Mouse (Mus musculus) adrenal gland (tissue): ENCODE measurements around the gene Ccin.

Source experiments
- intact Hi-C: fragments of 180-260 bp; cut with DNase I; formaldehyde crosslinking; loops from one replicate; pipeline ENCODE4 v1.15.1; 2025

Ccin gene

DNA sequence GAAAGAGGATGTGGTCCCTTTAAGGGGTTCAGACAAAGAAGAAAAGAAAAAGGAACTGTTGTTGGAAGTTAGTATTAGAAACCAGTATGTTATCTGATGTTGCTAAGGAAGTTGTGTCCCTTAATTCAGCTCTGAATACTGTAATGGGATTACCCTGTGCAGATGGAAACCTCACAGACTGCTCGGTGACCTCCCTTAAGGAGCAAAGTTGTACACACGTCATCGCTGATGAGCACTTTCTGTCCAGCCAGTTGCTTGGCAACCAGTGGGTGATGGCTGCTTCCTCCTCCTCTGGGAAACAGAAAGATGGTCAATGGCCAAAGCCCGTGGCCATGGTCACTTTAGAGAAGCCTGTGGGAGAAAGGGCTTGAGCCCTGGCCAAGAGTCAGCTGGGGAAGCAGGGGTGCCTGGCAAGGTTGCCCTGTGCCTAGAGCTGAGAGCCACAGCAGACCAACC lies 9.7 kb upstream of the Ccin start:
- intact Hi-C loops: no loop called here

- intact Hi-C loops: no loop called here
Measured at GRCm38 (mm10) chr4:43974914-43975616, 8.2 kb upstream of the Ccin start.

GRCm38 (mm10) chr4:43976223-43976740 lies 7.0 kb upstream of the Ccin start:
- intact Hi-C loops: no loop called here

- intact Hi-C loops: no loop called here
Measured at GRCm38 (mm10) chr4:43978521-43979443, 4.5 kb upstream of the Ccin start.

DNA sequence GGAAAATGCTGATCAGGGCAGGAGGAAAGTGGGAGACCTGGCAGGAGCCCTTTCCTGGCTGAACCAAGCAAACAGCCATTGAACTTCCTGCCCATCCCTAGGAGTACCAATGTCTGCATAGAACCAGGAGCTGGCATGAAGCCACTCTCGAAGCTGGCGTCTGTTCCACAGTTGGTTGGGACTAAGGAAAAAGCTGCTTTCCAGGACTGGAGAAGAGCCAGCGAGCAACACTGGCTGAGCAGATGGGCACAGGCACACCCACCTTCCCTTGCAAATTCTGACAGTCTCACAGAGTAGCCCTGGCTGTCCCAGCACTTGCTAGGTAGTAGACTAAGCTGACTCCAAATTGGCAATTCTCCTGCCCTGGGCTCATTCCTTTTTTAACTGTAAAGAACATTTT lies 3.5 kb upstream of the Ccin start:
- intact Hi-C loops: loop anchor here (5.0 kb wide), 1 partner anchor 72 kb away; no protein-coding TSS in a partner anchor

GRCm38 (mm10) chr4:43980236-43980635 lies 3.0 kb upstream of the Ccin start:
- intact Hi-C loops: loop anchor here (5.0 kb wide), 1 partner anchor 73 kb away; no protein-coding TSS in a partner anchor

DNA sequence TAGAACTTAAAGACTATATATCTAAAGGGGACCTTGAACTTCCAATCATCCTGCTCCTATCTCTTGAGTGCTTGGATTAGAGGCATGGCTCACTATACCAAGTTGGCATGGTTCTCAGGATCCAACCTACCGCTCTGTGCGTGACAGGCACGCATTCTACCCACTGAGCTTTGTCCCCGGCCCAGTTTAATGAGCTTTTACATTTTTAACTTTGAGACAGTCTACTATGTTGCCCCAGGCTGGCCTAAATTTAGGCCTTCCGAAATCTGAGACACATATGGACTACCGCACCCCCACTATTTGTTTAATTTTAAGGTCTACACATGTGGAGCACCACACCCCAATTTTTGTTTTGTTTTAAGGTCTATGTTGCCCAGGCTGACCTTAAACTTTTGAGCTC lies 2.4 kb upstream of the Ccin start:
- intact Hi-C loops: loop anchor here (5.0 kb wide), 1 partner anchor 74 kb away; no protein-coding TSS in a partner anchor

GRCm38 (mm10) chr4:43981251-43981650 lies 2.0 kb upstream of the Ccin start:
- intact Hi-C loops: loop anchor here (5.0 kb wide), 1 partner anchor 74 kb away; no protein-coding TSS in a partner anchor

- intact Hi-C loops: loop anchor here (1.0 to 5.0 kb wide), 2 partner anchors 57 to 75 kb away; no protein-coding TSS in a partner anchor
Measured at GRCm38 (mm10) chr4:43982053-43982732, 1.1 kb upstream of the Ccin start.

GRCm38 (mm10) chr4:43983756-43984155 lies 473 bp downstream of the Ccin start:
- intact Hi-C loops: loop anchor here (5.0 kb wide), 1 partner anchor 76 kb away; no protein-coding TSS in a partner anchor

DNA sequence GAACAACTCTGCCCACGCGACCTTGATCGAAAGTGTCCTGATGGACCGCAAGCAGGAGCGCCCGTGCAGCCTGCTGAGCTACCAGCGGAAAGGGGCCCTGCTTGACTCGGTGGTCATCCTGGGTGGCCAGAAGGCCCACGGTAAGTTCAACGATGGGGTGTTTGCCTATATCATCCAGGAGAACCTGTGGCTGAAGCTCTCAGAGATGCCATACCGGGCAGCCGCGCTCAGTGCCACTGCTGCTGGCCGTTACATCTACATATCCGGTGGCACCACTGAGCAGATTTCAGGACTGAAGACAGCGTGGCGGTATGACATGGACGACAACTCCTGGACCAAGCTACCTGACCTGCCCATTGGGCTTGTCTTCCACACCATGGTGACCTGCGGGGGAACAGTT lies 1.0 kb downstream of the Ccin start:
- intact Hi-C loops: loop anchor here (5.0 kb wide), 1 partner anchor 77 kb away; no protein-coding TSS in a partner anchor

DNA sequence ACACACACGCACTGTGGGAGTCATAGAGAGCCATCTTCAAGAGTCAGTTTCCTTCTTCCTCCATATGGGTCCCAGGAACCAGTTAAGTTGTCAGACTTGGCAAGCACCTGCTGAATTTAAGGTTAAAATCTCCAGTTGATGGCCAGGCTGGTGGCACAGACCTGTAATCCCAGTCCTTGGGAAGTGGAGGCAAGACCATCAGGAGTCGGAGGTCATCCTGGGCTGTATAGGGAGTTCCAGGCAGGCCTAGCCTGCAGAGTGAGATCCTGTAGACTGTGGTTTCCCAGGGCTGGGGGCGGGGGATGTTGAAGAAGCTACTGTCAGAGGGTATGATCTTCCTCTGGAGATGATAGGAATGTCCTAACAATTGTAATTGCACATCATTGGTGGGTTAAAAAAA lies 5.7 kb downstream of the Ccin start:
- intact Hi-C loops: no loop called here

DNA sequence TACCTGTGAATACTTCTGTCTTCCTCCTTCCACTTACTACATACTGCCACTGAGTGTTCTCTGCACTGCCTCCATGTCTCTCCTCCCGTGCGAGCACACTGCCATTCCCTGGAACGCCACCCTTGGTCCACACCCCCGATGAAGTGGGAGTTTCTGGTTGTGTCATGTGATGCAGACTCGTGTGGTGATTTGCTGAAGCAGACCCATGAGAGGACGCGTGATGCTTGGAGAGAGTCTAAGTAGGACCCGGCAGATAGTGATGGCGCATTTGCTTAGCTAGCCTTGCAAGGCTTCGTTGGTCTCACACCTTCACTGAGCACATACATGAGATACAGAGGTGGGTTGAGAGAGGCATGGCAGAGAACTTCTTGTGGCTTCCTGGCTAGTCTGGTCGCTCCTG lies 9.8 kb downstream of the Ccin start:
- intact Hi-C loops: no loop called here

DNA sequence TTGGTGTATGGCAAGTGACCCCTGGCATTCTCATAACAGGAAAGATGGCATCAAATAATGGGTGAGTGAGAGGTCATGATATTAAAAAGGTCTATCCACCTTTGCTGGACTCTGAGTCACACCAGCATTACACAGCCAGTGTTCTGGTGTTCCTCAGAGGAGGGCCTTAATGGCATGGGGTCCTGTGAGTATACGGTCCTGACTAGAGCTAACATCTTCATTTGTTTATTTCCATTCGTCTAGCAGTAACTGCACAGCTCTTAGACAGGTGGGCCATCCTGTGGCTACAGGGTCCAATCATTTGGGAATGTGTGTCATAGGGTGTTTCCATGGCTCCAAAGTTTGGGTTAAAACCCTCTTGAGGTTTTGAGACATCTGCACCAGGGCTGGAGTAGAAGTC lies 11.1 kb downstream of the Ccin start:
- intact Hi-C loops: no loop called here

DNA sequence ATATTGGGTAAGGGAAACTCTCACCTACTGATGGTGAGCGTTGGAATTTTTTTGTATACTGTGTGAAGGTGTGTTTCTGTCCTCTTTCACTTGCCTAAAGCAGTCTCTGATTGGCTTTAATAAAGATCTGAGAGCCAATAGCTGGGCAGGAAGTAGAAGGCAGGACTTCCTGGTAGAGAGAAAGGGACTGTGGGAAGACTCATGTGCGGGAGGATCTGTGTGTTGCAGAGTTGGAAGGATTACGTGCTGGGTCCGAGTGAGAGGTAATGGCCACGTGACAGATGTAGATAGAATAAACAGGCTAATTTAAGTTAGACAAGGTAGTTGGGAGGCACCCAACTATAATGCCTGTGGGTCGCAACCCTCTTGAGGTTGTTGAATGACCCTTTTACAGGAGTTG lies 20.3 kb downstream of the Ccin start:
- intact Hi-C loops: no loop called here

GRCm38 (mm10) chr4:44004126-44004525 lies 20.8 kb downstream of the Ccin start, which contains the start of gene Clta:
Clta (plus strand) TSS chr4:44004452.
- intact Hi-C loops: no loop called here

GRCm38 (mm10) chr4:44004623-44005409 lies 21.5 kb downstream of the Ccin start:
- intact Hi-C loops: no loop called here

GRCm38 (mm10) chr4:44010176-44010575 lies 26.9 kb downstream of the Ccin start:
- intact Hi-C loops: no loop called here

DNA sequence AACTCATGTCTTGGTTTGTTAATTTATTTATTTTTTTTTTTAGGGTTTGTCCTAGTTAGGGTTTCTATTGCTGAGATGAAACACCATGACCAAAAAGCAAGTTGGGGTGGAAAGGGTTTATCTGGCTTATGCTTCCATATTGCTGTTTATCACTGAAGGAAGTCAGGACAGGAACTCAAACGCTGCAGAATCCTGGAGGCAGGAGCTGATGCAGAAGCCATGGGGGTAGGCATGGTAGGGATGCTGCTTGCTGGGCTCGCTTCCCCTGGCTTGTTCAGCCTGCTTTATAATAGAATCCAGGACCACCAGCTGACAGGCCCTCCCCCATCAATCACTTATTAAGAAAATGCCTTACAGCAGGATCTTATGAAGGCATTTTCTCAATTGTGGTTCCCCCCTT lies 27.6 kb downstream of the Ccin start:
- intact Hi-C loops: no loop called here

GRCm38 (mm10) chr4:44011799-44012198 lies 28.5 kb downstream of the Ccin start:
- intact Hi-C loops: no loop called here
